Mouse (Mus musculus) central nervous system, embryonic 18 days (tissue): ENCODE data around the gene Vmn1r214. TPM values are rescaled to one million over a fixed set of nuclear protein-coding genes. Genes with fewer than 3 reads are reported as not detected.

Experiments
- polyA plus RNA-seq: library from polyadenylated mRNA; depleted of rRNA; stranded (reverse); fragments of >200 nt; gene quantifications from 2 replicates; pipeline ENCODE4 v1.2.3, GENCODE M21; 2012; rRNA removed

Vmn1r214 gene
- not detected in 2 replicates for polyA plus RNA-seq

DNA sequence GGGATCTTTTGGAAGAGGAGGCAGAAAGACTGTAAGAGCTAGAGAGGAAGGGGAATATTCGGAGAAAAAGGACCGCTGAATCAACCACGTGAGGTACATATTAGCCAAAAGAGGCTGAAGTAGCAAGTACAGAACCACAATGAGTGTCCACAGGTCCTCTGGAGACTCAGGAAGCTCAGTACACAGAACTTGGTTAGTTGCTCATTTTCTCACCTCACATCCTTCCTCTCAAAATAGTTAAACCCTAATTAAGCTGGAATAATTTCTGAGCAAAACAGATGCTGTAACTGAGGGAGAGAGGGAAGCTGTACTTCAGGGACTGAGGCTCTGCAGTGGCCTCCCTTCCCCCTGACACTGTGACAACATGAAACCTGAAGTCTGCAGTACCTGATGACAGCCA, at the start of gene Vmn1r214:
Vmn1r214 (plus strand) TSS at position 301 of the 400 bp plus-strand sequence.

DNA sequence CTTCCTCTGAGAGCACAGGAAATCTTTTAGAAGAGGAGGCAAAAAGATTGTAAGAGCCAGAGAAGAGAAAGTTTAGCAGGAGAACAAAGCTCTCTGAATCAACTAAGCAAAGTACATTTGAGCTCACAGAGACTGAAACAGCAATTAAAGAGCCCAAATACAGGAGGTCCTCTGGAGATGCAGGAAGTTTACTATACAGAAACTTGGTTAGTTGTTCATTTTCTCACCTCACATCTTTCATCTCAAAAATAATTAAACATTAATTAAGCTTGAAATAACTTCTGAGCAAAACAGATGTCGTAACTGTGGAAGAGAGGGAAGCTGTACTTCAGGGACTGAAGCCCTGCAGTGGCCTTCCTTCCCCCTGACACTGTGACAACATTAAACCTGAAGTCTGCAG, 22.9 kb upstream of the Vmn1r214 start, which contains the start of gene Vmn1r213:
Vmn1r213 (plus strand) TSS at position 301 of the 400 bp plus-strand sequence.

DNA sequence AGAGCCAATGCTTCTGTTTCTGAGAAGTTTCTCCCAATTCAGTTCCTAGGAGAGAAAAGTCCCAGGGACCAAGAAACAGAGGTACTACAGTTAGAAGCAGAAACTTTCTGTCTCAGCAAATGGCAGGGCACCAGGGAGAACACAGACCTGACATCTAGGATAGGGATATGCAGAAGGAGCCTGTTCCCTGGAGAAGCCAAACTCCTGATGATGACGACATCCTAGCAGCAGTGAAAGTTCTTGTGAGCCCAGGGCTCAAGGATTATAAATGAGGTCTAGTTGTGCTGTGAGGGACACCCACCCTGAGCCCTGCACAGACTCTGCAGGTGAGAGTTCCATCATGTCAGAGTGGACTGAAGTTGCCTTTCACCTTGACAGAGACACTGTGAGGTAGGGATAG, 37.5 kb downstream of the Vmn1r214 start, which contains the start of gene Vmn1r215:
Vmn1r215 (plus strand) TSS at position 301 of the 400 bp plus-strand sequence.

Other genes with a start within 250 kb of the Vmn1r214 start
- not detected in 2 replicates for gene Vmn1r209, start 220.7 kb upstream of the Vmn1r214 start, polyA plus RNA-seq
- not detected in 2 replicates for gene Vmn1r210, start 199.1 kb upstream of the Vmn1r214 start, polyA plus RNA-seq
- gene Vmn1r211, start 172.9 kb upstream of the Vmn1r214 start, polyA plus RNA-seq, result not detected in 2 replicates
- not detected in 2 replicates for gene Vmn1r212, start 146.2 kb upstream of the Vmn1r214 start, polyA plus RNA-seq
- 0.03 TPM in 1 of 2 replicates, not detected in the other for gene Vmn1r213, start 22.8 kb upstream of the Vmn1r214 start, polyA plus RNA-seq
- gene Vmn1r215, start 37.6 kb downstream of the Vmn1r214 start, polyA plus RNA-seq, result not detected in 2 replicates
- gene Vmn1r217, start 87.8 kb downstream of the Vmn1r214 start, polyA plus RNA-seq, result not detected in 2 replicates
- gene Vmn1r218, start 102.7 kb downstream of the Vmn1r214 start, polyA plus RNA-seq, result not detected in 2 replicates
- not detected in 2 replicates for gene Vmn1r219, start 128.9 kb downstream of the Vmn1r214 start, polyA plus RNA-seq
- gene Vmn1r220, start 157.6 kb downstream of the Vmn1r214 start, polyA plus RNA-seq, result not detected in 2 replicates
- gene Vmn1r221, start 183.7 kb downstream of the Vmn1r214 start, polyA plus RNA-seq, result not detected in 2 replicates
- gene Vmn1r222, start 205.5 kb downstream of the Vmn1r214 start, polyA plus RNA-seq, result not detected in 2 replicates
- not detected in 2 replicates for gene Vmn1r223, start 216.7 kb downstream of the Vmn1r214 start, polyA plus RNA-seq